Mouse (Mus musculus) embryonic fibroblast, embryonic 13.5 days (primary cell): ENCODE results near the gene Fam221a.

Source experiments
- CTCF ChIP-seq: IDR thresholded peaks from 2 replicates; pipeline ENCODE4 v1.5.1; 2011; ENCODE audit warnings: mild to moderate bottlenecking, control low read depth, low read length, moderate library complexity, borderline replicate concordance; ENCODE audit not compliant: insufficient read depth
- POLR2A ChIP-seq: IDR thresholded peaks from 2 replicates; pipeline ENCODE4 v1.6.1; 2011; ENCODE audit warnings: low read depth, mild to moderate bottlenecking, control low read depth, low read length, moderate library complexity

DNA sequence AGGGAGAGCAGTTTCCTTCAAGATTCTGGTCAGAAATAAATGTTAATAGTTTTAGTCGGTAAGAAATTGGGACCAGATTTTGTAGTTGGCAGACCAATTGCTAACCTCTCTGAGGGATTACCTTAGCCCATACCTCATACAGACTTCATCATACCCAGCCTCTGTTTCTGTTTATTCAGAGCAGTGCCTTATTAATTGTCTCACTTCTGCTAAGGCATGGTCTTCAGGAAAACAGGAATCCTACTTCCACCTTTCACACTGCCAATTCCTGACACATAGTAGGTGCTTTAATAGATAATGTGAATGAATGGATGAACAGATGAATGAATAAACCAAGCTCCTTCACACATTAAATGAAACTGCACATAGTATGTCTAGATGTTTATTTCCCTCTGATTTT is 42.2 kb upstream of the Fam221a start:
- TF ChIP-seq POLR2A = no peak
- no peak for TF ChIP-seq CTCF
